Mouse (Mus musculus): ENCODE measurements around the gene Fut2.

Fut2 gene

DNA sequence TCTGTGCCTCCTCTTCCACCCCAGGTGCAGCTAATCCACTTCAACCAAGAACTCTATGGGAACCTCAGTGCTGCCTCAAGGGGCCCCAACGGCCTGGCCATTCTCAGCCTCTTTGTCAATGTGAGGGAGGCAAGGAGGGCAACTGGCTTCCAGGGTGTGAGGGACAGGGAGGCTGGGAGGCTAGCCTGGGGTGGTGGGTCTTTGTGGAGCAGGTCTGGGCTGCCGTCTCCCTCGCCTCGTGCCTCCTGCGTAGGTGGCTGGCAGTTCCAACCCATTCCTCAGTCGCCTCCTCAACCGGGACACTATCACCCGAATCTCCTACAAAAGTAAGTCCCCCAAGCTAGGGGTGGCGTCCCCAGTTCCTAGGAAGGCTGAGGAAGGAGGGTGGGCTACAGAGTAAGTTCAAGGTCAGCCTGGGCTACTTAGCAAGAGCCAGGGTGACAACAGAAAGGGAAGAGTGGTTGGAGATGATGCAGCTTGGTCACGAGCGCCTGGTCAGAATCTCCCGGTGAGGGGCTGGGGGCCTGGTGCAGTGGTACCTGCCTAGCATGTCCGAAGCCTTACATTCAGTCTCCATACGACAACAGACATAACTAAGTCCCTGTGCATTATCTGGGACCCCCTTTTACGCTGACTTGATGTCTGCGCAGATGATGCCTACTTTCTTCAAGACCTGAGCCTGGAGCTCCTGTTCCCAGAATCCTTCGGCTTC lies 36.8 kb upstream of the Fut2 start:
- no peak for DNase-seq (ENCODE audit: low read depth, low spot score)

DNA sequence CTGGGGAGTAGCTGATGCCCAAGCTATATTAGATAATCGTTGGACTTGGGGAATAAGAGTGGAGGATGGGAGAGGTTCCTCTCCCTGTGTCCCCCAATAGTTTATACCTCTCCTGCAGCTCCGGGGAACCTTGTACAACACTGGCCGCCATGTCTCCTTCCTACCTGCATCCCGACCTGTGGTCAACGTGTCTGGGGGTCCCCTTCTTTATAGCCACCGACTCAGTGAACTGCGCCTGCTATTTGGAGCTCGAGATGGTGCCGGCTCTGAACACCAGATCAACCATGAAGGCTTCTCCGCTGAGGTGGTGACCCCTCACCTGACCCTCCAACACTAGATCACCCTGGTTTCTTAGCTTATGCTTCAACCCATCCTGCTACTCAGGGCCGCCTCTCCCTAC lies 36.1 kb upstream of the Fut2 start:
- no peak for DNase-seq (ENCODE audit: low read depth, low spot score)

DNA sequence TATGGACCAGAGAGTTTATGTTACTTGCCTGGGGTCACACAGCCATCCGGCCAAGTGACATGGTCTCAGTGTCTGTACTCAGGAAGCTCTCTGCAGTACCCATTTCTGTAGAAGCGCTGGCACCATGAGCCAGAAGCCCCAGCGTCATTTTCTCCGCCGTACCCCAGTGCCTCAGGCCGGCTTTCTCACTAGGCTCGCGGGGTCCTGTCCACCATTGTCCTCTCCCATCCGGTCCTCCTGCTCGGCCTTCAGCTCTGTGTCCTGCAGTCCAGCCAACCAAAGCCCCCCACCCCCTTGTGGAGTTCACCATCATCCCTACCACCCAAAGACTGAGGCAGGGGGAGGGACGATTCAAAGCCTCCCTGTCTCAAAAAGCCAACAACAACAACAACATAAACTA lies 35.4 kb upstream of the Fut2 start:
- DNase-seq (ENCODE audit: low read depth, low spot score) = no peak

DNA sequence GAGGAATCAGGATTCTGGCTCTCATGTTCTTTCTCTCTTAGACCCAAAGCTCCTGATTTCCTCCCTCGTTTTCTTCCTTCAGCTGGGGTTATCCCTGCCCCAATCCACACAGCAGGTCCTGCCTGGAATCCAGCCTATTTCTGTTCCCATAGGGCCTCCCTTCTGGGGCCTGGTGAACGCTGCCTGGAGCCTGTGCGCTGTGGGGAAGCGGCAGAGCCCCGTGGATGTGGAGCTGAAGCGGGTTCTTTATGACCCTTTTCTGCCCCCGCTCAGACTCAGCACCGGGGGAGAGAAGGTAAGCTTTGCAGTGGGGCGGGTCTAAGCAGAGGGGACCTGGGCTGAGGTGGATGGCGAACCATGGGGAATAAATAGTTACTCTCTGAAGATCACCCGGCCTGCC lies 34.9 kb upstream of the Fut2 start:
- no peak for DNase-seq (ENCODE audit: low read depth, low spot score)

DNA sequence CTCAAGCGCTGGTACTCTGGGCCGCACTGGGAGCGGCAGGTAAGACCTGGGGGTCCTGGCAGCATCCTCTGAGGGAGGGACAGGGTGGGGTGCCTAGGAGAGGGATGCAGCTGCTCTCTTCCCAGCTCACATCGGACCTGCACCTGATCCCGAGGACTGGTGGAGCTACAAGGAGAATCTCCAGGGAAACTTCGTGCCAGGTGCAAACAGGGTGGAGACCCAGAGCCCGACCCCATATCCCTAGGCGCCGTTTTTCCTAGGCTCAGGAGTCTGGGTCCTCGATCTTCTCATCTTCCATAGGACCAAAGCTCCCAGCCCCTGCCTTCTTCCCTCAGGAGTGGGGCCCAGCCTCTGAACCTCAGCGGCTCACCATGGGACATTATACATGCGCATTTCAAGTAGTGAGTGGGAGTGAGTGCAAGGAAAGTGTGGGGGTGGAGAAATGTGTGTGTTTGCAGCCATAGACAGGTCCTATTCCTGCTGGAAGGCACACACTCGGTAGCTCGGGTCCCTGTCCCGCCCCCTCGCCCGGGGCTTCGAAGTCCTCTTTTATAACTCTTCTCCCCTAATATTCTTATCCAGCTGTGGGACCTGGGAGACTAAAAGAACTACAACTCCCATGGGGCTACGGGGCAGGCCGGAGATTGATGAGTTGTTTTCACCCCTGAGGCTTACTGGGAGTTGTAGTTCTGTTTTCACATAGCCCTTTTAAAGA lies 34.3 kb upstream of the Fut2 start:
- no peak for DNase-seq (ENCODE audit: low read depth, low spot score)

DNA sequence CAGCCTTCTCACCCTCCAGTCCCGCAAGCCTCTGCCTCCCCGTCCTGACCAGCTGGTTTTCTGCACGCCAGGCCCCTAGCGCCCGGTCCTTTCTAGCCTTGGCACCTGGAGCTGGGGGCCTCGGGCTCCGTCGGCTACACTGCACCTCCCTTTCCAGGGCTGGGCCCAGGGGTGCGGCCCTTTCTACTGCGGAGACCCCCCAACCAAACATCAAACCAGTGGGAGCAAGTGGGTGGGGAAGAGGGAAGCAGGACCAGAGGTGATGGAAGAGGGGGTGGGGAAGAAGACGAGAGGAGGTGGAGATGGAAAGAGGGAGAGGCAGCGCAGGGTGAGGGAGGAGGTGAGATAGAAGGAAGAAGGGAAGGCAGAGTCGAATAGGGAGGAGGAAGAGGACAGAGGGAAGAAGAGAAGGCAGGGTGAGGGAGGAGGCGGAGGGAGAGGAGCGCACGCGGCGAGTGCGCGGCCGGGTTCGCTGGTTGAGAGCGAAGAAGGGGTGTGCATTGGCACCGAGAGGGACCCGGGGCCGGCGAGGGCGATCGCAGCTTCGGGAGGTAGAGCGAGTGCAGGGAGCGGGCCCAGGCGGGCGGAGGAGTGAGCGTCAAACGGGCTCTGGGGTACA lies 33.4 kb upstream of the Fut2 start, which contains the start of gene Car11:
Car11 (plus strand) TSS at position 321 of the 619 bp plus-strand sequence.
- no peak for DNase-seq (ENCODE audit: low read depth, low spot score)

DNA sequence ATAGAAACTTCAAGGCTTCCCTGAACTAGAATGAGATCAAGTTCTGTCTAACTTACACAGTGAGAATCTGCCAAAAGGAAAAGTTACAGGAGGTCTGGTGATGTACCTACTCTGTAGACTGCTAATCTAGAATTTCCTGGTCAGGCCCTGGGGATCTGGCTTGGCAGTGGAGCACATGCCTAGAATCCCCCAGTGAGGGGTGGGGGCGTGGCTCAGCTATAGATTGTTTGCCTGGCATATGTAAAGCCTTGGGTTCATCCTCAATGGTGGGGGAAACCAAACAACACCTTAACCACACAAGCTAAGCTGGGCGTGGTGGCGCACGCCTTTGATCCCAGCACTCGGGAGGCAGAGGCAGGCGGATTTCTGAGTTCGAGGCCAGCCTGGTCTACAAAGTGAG lies 31.7 kb upstream of the Fut2 start:
- DNase-seq (ENCODE audit: low read depth, low spot score) = no peak

DNA sequence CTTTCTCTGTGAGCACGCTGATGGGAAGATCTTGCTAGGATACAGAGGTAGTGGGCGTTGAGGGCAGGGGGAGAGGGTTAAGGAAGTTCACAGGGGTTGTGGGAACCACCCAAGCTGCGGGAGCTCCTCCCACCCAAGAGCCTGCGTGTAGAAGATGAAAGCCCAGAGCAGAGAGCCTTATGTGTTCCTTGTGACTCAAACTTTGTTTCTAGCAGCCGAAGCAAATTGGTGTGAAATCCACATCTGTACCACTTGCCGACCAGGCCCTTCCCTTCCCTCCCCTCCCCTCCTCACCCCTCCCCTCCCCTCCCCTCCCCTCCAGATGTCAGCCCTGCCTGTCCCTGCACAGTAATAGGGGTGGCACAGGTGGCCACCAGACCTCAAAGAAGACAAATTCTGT lies 28.9 kb upstream of the Fut2 start:
- DNase-seq (ENCODE audit: low read depth, low spot score) = no peak

DNA sequence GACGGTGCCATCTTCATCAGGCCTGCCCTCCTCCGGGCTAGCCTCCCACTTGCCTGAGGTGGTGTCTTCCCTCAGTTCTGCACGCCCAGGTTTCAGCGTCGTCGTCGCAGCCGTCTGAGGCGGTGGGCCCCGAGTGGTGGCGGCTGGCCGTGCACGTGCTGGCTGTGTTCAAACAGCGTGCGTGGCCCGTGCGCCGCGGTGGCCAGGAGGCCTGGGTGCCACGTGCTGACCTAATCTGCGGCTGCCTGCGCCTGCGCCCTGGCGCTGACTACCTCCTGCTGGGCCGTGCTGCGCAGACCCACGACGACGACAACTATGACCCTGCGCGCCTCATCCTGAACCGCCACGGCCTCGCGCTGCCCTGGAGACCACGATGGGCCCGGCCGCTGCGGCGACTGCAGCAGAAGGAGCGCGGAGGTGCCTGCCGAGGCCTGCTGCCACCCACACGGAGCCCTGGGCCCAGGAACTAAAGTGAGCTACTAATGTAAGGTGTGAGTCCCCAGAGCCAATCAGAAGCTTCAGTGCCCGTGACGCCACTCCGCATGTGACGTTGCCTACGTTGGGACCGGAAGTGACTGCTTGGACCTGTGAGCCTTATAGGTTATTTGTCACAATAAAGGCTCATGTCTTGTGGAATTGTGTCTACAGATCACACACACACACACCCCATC lies 27.9 kb upstream of the Fut2 start, which contains the start of gene Sec1:
Sec1 (minus strand) TSS at position 482 of the 671 bp plus-strand sequence.
- DNase-seq (ENCODE audit: low read depth, low spot score) = no peak

DNA sequence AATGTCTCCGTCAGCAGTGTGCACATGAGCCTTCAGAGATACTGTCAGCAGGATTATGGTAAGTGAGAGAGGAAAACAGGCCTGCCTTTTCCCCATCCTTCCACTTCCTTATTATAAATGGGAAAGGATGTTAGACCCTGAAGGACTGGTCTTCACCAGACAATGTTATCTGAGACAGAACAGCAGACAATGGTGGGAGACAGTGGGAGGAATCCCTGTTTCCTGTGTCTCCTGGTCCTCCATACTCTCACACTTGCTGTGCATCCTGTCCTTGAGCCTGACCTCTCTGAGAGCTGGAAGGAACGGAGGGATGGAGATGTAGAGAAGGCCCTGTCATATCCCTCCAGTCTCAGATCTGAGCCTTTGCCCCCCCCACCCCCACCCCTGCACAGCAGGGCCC lies 26.2 kb upstream of the Fut2 start:
- no peak for DNase-seq (ENCODE audit: low read depth, low spot score)

DNA sequence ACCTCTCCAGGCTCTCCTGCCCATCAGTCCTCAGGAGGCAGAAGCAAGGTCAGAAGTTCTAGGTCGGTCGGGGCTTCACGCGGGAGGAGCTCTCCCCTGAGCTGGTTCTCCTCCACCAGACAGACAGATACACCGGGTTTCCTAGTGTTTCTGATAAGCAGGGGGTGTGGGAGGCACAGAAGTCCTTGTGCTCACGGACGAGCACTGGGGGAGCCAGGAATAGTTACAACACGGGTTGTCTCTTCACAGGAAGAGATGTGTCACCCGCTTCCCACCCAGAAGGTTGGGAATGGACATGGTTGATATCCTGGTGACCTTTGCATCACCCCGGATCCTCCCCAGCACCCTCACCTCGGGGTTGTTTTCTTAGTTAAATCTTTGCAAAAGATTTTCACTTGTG lies 23.6 kb upstream of the Fut2 start:
- DNase-seq (ENCODE audit: low read depth, low spot score) = no peak

DNA sequence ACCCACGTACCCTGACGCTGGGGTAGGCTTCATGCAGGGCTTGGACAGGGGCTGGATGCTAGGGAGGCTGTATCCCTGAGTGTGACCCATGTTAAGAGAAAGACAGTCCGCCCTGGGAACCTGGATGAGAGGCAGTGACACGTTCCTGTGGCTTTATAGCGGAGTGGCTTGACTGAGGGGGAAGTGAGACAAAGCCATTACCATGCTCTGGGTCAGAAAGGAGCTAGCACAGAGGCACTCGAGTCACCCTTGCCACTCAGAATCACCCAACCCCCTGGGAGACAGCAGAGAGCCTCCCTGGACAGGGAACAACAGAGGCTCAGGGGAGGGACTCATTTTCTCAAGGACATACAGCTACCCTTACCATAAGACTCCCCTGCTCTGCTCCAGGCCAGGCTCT lies 22.9 kb upstream of the Fut2 start:
- DNase-seq (ENCODE audit: low read depth, low spot score) = no peak

DNA sequence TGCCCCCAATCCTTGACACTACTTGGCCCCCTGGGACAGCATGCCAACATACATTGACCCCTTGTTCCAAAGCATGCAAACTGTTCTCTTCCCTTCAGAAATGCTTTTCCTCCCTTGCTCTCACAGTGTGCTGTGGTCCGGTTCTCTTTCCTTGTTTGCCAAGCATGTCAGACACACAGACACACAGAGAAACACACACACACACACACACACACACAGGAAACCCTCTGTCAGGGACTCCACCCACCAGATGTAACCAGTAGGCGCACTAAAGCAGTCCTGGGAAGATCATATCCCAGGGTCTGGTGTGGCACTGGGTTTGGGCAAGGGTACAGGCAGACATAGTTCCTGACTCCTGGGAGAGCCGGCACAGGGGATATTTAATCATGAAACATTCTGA lies 20.6 kb upstream of the Fut2 start:
- no peak for DNase-seq (ENCODE audit: low read depth, low spot score)

DNA sequence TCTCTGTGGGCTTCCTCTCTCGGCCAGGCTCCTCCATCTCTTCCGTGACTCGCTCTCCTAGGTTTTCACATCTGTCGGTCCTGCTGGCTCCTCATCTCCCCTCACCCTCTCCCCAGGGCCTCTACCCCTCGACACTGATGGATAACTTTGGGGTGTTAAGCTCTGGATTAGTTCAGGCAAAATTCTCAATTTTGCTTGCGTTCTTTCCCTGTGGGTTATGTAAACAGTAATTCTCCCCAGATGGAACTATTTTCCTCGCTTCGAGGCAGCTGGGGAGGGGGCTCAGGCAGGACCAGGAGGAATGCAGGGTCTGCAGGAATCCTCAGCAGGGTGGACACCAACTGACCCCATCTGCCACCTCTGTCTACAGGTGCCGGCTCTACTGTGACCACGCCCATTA lies 19.6 kb upstream of the Fut2 start:
- DNase-seq (ENCODE audit: low read depth, low spot score) = no peak

DNA sequence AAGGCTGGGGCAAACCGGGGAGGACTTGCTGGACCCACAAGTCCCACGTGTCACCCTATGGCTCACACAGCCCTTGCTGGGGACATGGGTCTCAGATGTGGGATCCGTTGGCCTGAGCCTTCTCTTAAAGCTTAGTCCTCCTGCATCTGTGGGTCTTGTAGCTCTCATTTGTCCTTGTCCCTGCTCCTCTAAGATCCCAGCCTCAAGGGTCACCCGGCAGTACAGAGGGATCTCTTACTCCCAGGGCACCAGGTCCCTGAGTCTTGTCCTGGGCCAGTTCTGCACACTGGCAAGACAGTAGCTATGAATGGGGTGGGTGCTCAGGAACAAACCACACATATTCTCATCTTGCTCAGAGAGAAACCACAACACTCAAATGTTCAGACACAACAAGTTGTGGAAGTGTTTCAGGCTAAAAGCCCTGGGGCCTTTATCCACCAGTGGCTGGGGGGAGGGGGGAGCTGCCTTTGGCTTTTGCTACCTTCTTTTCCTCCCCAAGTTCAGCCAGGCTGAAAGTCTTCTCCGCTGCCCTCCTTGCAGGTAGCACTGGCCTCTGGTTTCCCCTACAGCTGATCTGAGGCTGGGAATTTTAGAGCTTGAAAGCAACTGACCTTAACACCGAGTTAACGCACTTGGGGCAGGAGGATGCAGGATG lies 17.3 kb upstream of the Fut2 start, which contains the start of gene Ntn5:
Ntn5 (plus strand) TSS at position 627 of the 655 bp plus-strand sequence.
- no peak for DNase-seq (ENCODE audit: low read depth, low spot score)

DNA sequence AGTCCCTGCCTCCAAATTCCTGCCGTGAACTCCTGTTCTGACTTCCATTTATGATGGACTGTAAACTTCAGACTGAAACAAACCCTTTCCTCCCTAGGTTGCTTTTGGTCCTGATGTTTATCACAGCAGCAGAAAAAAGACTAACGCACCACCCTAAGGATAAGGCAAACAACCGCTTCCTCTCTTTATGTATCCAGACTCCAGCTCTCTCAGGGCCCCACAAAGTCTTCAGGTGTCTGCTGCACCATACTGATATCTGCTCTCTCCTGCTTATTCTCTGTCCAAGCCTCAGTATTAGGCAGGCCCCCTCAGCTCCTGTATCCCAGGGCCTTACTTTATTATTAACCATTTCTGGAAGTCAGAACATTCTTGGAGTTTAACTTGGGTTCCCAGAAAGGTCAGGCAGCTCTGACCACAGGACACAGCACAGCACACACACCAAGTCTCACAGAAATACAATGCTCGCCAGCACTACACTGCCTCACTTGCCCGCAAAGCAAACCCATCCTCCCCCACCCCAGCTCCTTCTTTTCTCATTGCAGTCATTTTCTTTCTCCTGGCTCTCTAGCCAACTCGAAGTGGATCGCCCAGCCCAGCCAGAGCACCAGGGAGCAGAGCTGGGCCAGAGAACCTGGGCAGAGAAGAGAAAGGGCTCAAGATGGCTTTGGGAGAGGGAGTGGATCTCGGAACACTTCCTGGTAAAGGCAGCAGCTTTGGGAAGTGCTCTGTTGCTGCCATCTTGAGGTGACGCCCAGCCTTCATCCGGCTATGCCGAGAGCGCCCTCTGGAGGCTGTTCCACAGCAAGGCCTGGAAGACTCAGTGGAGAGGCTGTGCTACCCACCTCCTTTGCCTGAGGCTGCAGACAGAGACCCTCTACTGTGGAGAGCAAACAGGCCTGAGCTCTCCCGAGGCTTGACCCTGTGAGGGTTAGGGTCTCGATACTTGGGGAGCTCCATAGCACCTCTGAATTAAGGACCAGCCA lies 16.2 kb upstream of the Fut2 start:
- DNase-seq (ENCODE audit: low read depth, low spot score) = peak; percentile 84

DNA sequence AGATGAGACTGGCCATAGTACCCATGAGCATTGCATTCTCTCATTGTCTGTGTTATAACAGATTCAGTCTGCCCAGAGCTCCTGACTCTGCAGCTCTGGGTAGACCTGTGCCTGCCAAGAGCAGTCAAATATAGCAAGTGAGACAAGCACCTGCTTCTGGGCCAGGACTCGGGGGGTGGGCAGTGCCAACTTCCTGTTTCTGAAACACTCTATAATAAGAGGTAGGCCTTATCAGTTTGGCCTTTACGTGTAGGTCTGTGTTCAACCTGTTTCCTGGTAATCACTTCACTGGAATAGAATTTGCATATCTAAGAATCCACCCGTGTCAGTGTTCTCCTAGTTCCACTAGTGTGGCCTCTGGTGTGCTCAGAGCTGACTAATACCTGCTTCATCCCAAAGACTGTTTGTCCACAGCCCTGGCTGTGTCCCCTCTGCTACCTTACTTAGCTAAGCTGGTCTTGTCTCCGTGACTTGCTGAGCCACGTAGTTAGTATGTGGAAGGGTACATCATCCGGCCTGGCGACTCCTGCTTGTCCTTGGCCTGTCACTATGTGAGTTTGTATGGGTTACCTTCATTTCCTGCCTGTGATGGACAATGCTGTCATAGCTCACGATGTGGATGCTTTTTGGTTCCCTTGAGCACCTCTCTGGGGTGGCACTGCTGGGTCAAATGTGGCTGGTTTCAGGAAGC lies 15.0 kb upstream of the Fut2 start:
- DNase-seq (ENCODE audit: low read depth, low spot score) = no peak

DNA sequence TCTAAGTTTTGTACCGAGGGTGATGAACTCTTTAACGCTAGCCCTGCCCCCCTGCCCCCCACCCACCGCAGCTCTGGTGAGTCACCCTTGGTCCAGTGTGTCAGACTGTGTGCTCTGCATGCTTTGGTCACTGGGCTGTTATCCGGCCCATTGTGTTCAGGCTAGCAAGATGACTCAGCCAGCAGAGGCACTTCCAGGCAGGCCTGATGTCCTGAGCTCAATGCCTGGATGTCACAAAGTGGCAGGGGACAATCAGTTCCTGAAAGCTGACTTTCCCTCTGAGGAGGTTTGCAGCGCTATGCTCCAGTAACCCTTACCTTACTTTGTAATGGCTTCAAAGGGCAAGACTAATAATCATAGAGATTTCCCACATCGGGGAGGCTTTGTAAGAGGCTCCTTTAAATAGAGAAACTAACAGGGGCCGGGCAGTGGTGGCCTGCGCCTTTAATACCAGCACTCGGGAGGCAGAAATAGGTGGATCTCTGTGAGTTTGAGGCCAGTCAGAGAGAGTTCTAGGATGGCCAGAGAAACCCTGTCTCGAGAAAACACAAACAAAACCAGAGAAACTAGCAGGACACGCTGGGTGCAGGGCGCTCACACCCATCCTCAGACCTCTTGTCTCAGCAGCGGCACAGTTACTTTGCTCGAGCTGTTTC lies 13.9 kb upstream of the Fut2 start:
- DNase-seq (ENCODE audit: low read depth, low spot score) = no peak

DNA sequence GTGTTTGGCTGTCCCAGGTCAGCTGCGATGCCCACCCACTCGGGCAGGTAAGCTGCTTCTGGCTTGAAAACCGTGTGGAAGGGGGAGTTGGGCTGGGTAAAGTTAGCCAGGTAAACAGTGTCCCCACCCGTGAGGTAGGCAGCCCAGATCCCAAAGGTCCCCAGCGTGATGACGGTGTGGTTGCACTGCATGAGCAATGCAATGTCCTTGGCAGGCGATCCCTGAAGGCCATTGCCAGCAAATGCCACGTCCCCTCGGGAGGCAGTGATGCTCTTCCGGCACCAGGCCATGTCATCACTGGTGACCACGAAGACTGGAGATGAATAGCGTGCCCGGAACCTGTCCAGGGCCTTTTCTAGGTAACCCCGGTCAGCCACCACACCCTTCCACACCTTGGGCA lies 12.3 kb upstream of the Fut2 start:
- no peak for DNase-seq (ENCODE audit: low read depth, low spot score)

Data from WW6 (cell line).